ENCODE assay signal across 24 mouse cellular contexts in the genomic region with DNA sequence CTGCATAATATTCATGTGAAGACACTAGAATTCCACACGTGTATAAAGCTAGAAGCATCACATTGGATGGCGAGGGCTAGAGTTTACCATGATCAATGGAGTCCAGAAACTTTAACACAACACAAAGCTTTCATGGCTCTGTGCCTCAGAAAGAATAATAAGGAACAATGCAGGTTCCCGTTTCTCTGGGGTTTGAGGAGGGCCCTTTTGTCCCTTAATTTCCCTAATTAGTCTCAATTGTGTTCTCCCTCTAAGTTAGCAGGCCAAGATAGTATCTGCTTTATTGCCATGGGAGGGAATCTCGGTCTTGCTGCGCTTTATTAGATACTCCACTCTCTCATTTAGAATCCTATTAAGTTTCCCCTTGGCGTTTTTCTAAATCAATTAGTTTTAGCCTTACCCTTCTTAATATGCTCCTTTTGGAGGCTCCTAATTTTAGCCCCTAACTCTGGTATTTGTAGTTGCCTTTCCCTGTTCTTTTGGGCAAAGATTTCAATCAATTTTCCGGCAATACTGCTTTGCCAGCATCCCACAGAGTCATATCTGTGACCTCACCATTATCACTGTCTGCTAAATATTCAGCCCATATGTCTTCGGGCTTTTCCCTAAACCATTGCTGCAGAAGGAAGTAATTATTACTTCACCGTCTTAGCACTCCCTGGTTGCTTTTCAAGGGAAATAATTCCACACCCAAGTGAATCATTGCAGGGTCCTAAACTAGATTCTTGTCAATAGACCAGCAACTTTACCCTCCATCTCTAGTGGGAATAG.
A peak's percentile ranks its signal among the peaks of the same experiment; 100 is the strongest.
DNase-seq lines count a peak whose midpoint lies in the region; ATAC-seq and TF ChIP-seq lines count a peak whose summit lies in the region.
"Had no signal": no experiment of that assay in that cellular context is flagged by ENCODE, and none has a peak within 500 bp of the region (broad histone marks: within the 10 kb centered on the region; RNA-seq: fewer than 3 reads in every experiment).

No protein-coding gene starts in this region.

- no peak overlapping the region for H3K4me2 ChIP-seq in forebrain, embryonic 12.5 days
- no peak overlapping the region for H3K4me2 ChIP-seq in midbrain, postnatal 0 days (ENCODE audit: low read depth, low read length, poor library complexity, severe bottlenecking)
- H3K4me2 ChIP-seq in midbrain, embryonic 16.5 days (ENCODE audit: low read length) = no peak overlapping the region
- H3K4me2 ChIP-seq in embryonic facial prominence, embryonic 14.5 days (ENCODE audit: low read depth, low read length) = no peak overlapping the region
- H3K4me2 ChIP-seq: embryonic facial prominence, embryonic 12.5 days had no signal

- 7% methylated on average over 9 of the region's 9 CpGs for WGBS in forebrain, embryonic 12.5 days
- 13% methylated on average over 9 of the region's 9 CpGs for WGBS in forebrain, embryonic 10.5 days
- WGBS in midbrain, postnatal 0 days = 27% methylated on average over 9 of the region's 9 CpGs
- WGBS in midbrain, embryonic 16.5 days = 22% methylated on average over 9 of the region's 9 CpGs
- WGBS in embryonic facial prominence, embryonic 14.5 days = 39% methylated on average over 9 of the region's 9 CpGs

- H3K9me3 ChIP-seq in forebrain, embryonic 12.5 days = no peaks in the 10 kb centered on the region
- no peaks in the 10 kb centered on the region for H3K9me3 ChIP-seq in forebrain, embryonic 10.5 days
- H3K9me3 ChIP-seq in midbrain, postnatal 0 days (ENCODE audit: low read length) = no peaks in the 10 kb centered on the region
- H3K9me3 ChIP-seq in midbrain, embryonic 16.5 days (replicated peaks; ENCODE audit: control insufficient read depth, low read length, poor library complexity, severe bottlenecking) = no peaks in the 10 kb centered on the region
- no peaks in the 10 kb centered on the region for H3K9me3 ChIP-seq in embryonic facial prominence, embryonic 14.5 days (ENCODE audit: control insufficient read depth, low read length)
- H3K9me3 ChIP-seq: embryonic facial prominence, embryonic 12.5 days; G1E had no signal

- 0 out of 2 replicates have a peak, but pooled peaks have one; percentile 46 for ATAC-seq in forebrain, embryonic 12.5 days (ENCODE audit: low FRiP score)
- ATAC-seq in midbrain, postnatal 0 days (ENCODE audit: low FRiP score) = no peak
- no peak for ATAC-seq in midbrain, embryonic 16.5 days
- ATAC-seq in embryonic facial prominence, embryonic 14.5 days (ENCODE audit: low read depth) = no peak
- ATAC-seq: inflammation-experienced regulatory T-cells, adult 6 months; Patski had no signal

- H3K27ac ChIP-seq in forebrain, embryonic 12.5 days = no peak overlapping the region
- H3K27ac ChIP-seq in forebrain, embryonic 10.5 days = no peak overlapping the region
- no peak overlapping the region for H3K27ac ChIP-seq in midbrain, postnatal 0 days (ENCODE audit: low read depth, low read length)
- no peak overlapping the region for H3K27ac ChIP-seq in midbrain, embryonic 16.5 days (ENCODE audit: low read length)
- no peak overlapping the region for H3K27ac ChIP-seq in embryonic facial prominence, embryonic 14.5 days (replicated peaks; ENCODE audit: low read depth, low read length)
- H3K27ac ChIP-seq: embryonic facial prominence, embryonic 12.5 days; gastrocnemius, adult 2 months; macrophage; stomach, postnatal 0 days had no signal

- H3K36me3 ChIP-seq in forebrain, embryonic 12.5 days (replicated peaks) = no peaks in the 10 kb centered on the region
- H3K36me3 ChIP-seq in forebrain, embryonic 10.5 days (replicated peaks) = no peaks in the 10 kb centered on the region
- no peaks in the 10 kb centered on the region for H3K36me3 ChIP-seq in midbrain, postnatal 0 days (ENCODE audit: insufficient read depth, low read length)
- no peaks in the 10 kb centered on the region for H3K36me3 ChIP-seq in midbrain, embryonic 16.5 days (ENCODE audit: control insufficient read depth, insufficient read depth, low read length)
- no peaks in the 10 kb centered on the region for H3K36me3 ChIP-seq in embryonic facial prominence, embryonic 14.5 days (ENCODE audit: control insufficient read depth, insufficient read depth, low read length)
- H3K36me3 ChIP-seq: embryonic facial prominence, embryonic 12.5 days; G1E had no signal

- no peak overlapping the region for H3K4me3 ChIP-seq in forebrain, embryonic 12.5 days (replicated peaks)
- no peak overlapping the region for H3K4me3 ChIP-seq in forebrain, embryonic 10.5 days
- no peak overlapping the region for H3K4me3 ChIP-seq in midbrain, postnatal 0 days (ENCODE audit: low read depth, low read length)
- no peak overlapping the region for H3K4me3 ChIP-seq in midbrain, embryonic 16.5 days (ENCODE audit: low read depth, low read length)
- no peak overlapping the region for H3K4me3 ChIP-seq in embryonic facial prominence, embryonic 14.5 days (ENCODE audit: low read depth, low read length)
- H3K4me3 ChIP-seq: embryonic facial prominence, embryonic 12.5 days; erythroblast, embryonic 14.5 days; gastrocnemius, adult 2 months had no signal

- no peak overlapping the region for H3K9ac ChIP-seq in forebrain, embryonic 12.5 days
- H3K9ac ChIP-seq in midbrain, postnatal 0 days (replicated peaks; ENCODE audit: low read length, poor library complexity, severe bottlenecking) = no peak overlapping the region
- no peak overlapping the region for H3K9ac ChIP-seq in midbrain, embryonic 16.5 days (ENCODE audit: low read depth, low read length)
- no peak overlapping the region for H3K9ac ChIP-seq in embryonic facial prominence, embryonic 14.5 days (ENCODE audit: low read depth, low read length)
- H3K9ac ChIP-seq: embryonic facial prominence, embryonic 12.5 days had no signal

- H3K27me3 ChIP-seq in forebrain, embryonic 12.5 days = no peaks in the 10 kb centered on the region
- H3K27me3 ChIP-seq in forebrain, embryonic 10.5 days (ENCODE audit: poor library complexity, severe bottlenecking) = no peaks in the 10 kb centered on the region; the same call in 1 of the 2 replicates
- H3K27me3 ChIP-seq in midbrain, postnatal 0 days (ENCODE audit: insufficient read depth, low read length) = no peaks in the 10 kb centered on the region
- no peaks in the 10 kb centered on the region for H3K27me3 ChIP-seq in midbrain, embryonic 16.5 days (ENCODE audit: control insufficient read depth, insufficient read depth, low read depth, low read length)
- no peaks in the 10 kb centered on the region for H3K27me3 ChIP-seq in embryonic facial prominence, embryonic 14.5 days (replicated peaks; ENCODE audit: control insufficient read depth, insufficient read depth, low read length)
- H3K27me3 ChIP-seq: CH12.LX; embryonic facial prominence, embryonic 12.5 days had no signal

- DNase-seq in forebrain, embryonic 10.5 days (ENCODE audit: extremely low spot score, low spot score) = no peak
- peak; percentile 13 for DNase-seq in midbrain, postnatal 0 days (ENCODE audit: low spot score)
- peak; percentile 25 for DNase-seq in embryonic facial prominence, embryonic 14.5 days (ENCODE audit: low spot score)
- DNase-seq in retina, embryonic 14.5 days (ENCODE audit: low spot score) = peak; percentile 80
- DNase-seq in testis, postnatal 14 days (ENCODE audit: low spot score) = no peak
- no peak for DNase-seq in left cerebral cortex, adult 18-20 months (ENCODE audit: low spot score in 2 of 2)
- DNase-seq: adrenal gland, adult 2 months; B cell, adult 2 months; cerebellum, adult 11-12 months; cerebellum, postnatal 25 days; gastrocnemius, adult 2 months; heart, postnatal 36 days; kidney, adult 8-10 months; kidney, postnatal 10 days had no signal

- TF ChIP-seq CTCF in midbrain, postnatal 0 days (IDR thresholded peaks at IDR 0.05) = no peak

- peaks cover 10% of the 10 kb centered on the region for H3K4me1 ChIP-seq in forebrain, embryonic 12.5 days
- peaks cover 30% of the 10 kb centered on the region for H3K4me1 ChIP-seq in forebrain, embryonic 10.5 days
- H3K4me1 ChIP-seq in midbrain, postnatal 0 days (ENCODE audit: insufficient read depth, low read length) = no peaks in the 10 kb centered on the region
- H3K4me1 ChIP-seq in midbrain, embryonic 16.5 days (ENCODE audit: control insufficient read depth, insufficient read depth, low read length) = no peaks in the 10 kb centered on the region
- H3K4me1 ChIP-seq in embryonic facial prominence, embryonic 14.5 days (ENCODE audit: control insufficient read depth, insufficient read depth, low read length) = peaks cover 8% of the 10 kb centered on the region; the same call in 1 of the 2 replicates

Comparison
In these comparisons a context has a peak if more than half of its experiments do, and no peak if none do; other contexts are left out.
1. DNase-seq: peak in midbrain, postnatal 0 days (single experiment), embryonic facial prominence, embryonic 14.5 days (single experiment) and retina, embryonic 14.5 days (single experiment); none in forebrain, embryonic 10.5 days (single experiment), testis, postnatal 14 days (single experiment) and left cerebral cortex, adult 18-20 months (0 of 2).